Mouse (Mus musculus): ENCODE data around the gene Farsb. TPM values are rescaled to one million over a fixed set of nuclear protein-coding genes. Genes with fewer than 3 reads are reported as not detected.

Gene Farsb
- polyA plus RNA-seq, 1 experiment from 2014 or later = 154 TPM

- WGBS = 33% methylated on average over 7 of the region's 7 CpGs
These were observed 34.0 kb downstream of the Farsb start for GRCm38 (mm10) chr1:78454659-78455058.

GRCm38 (mm10) chr1:78453886-78454285 lies 34.8 kb downstream of the Farsb start:
- Histone ChIP-seq H3K9me3 (no peaks in the 10 kb centered on the region), H3K27ac (replicated peaks) (no peak overlapping the region), H3K4me1 (replicated peaks) (no peaks in the 10 kb centered on the region), H3K36me3 (peaks cover 33% of the 10 kb centered on the region), H3K27me3 (no peaks in the 10 kb centered on the region), H3K9ac (no peak overlapping the region), H3K4me3 (no peak overlapping the region), H3K4me2 (no peak overlapping the region)
- 90% methylated on average over 8 of the region's 8 CpGs for WGBS
- ATAC-seq (ENCODE audit: low FRiP score, low read depth) = no peak

More at GRCm38 (mm10) chr1:78454659-78455058, 34.0 kb downstream of the Farsb start:
- H3K4me1 ChIP-seq (replicated peaks) = no peaks in the 10 kb centered on the region
- no peak for ATAC-seq (ENCODE audit: low FRiP score, low read depth)
- peaks cover 34% of the 10 kb centered on the region for H3K36me3 ChIP-seq
- H3K9ac ChIP-seq = no peak overlapping the region
- no peak overlapping the region for H3K27ac ChIP-seq (replicated peaks)
- H3K4me3 ChIP-seq = no peak overlapping the region
- H3K9me3 ChIP-seq = no peaks in the 10 kb centered on the region
- no peak overlapping the region for H3K4me2 ChIP-seq
- no peaks in the 10 kb centered on the region for H3K27me3 ChIP-seq

DNA sequence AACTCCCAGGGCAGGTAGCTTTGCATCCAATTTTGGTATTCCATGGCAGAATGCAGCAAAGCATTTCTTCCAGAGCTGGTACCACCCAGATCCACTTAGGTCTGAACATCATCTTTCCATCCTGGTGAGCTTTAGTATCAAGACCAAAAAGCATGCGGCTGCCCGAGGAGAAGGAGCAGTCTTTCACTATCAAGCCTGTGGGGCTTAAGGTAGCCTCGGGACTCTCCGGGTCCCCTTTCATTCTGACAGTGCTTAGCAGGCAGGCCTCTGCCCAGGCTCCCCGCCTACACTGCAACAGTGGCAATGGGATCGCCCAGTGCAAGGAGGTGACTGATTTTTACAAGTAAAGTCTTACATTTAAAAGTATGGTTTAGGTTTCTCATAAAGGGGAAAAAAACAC lies 36.2 kb downstream of the Farsb start:
- no peaks in the 10 kb centered on the region for H3K9me3 ChIP-seq
- no peaks in the 10 kb centered on the region for H3K27me3 ChIP-seq
- WGBS = 92% methylated on average over 6 of the region's 6 CpGs
- H3K27ac ChIP-seq (replicated peaks) = no peak overlapping the region
- no peak for ATAC-seq (ENCODE audit: low FRiP score, low read depth)
- peaks cover 27% of the 10 kb centered on the region for H3K36me3 ChIP-seq
- H3K9ac ChIP-seq = no peak overlapping the region
- H3K4me2 ChIP-seq = no peak overlapping the region
- no peak overlapping the region for H3K4me3 ChIP-seq
- H3K4me1 ChIP-seq (replicated peaks) = no peaks in the 10 kb centered on the region

- H3K4me1 ChIP-seq (replicated peaks) = no peaks in the 10 kb centered on the region
- H3K36me3 ChIP-seq = peaks cover 21% of the 10 kb centered on the region
- no peak for ATAC-seq (ENCODE audit: low FRiP score, low read depth)
- H3K9me3 ChIP-seq = no peaks in the 10 kb centered on the region
- H3K27me3 ChIP-seq = no peaks in the 10 kb centered on the region
- no peak overlapping the region for H3K27ac ChIP-seq (replicated peaks)
- H3K9ac ChIP-seq = no peak overlapping the region
- no peak overlapping the region for H3K4me3 ChIP-seq
- WGBS = 71% methylated on average over 12 of the region's 12 CpGs
- no peak overlapping the region for H3K4me2 ChIP-seq
These were observed 37.4 kb downstream of the Farsb start for GRCm38 (mm10) chr1:78451070-78451854.

- no peak for ATAC-seq (ENCODE audit: low FRiP score, low read depth)
- WGBS = 74% methylated on average over 1 of the region's 1 CpGs
These were observed 40.6 kb downstream of the Farsb start for GRCm38 (mm10) chr1:78448091-78448490.

DNA sequence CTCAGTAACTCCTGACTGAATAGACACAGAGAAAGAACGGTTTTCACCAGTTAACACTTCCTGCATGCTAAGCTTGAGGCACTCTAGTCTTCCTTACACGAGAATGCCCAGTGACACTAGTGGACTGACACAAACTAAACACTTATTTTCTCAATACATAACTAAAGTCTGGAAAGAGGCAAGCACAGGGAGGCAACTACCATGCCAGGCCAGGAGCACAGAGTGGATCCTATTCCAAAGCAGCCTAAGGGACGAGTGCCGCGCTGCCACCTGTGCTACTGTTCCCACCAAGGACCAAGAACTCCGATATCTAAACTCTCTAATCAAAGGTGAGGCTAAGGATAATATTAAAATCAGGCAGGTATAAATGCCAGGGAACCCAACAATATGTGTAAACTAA lies 42.0 kb downstream of the Farsb start:
- peaks cover 21% of the 10 kb centered on the region for H3K36me3 ChIP-seq
- 97% methylated on average over 6 of the region's 6 CpGs for WGBS

More at GRCm38 (mm10) chr1:78448091-78448490, 40.6 kb downstream of the Farsb start:
- Histone ChIP-seq H3K9ac (no peak overlapping the region), H3K9me3 (no peaks in the 10 kb centered on the region), H3K27me3 (no peaks in the 10 kb centered on the region), H3K4me2 (no peak overlapping the region), H3K27ac (replicated peaks) (no peak overlapping the region), H3K36me3 (peaks cover 16% of the 10 kb centered on the region; the same call in 1 of the 2 replicates), H3K4me1 (replicated peaks) (no peaks in the 10 kb centered on the region), H3K4me3 (no peak overlapping the region)

GRCm38 (mm10) chr1:78446232-78446631 lies 42.5 kb downstream of the Farsb start:
- Histone ChIP-seq H3K4me2 (no peak overlapping the region), H3K9ac (no peak overlapping the region), H3K4me3 (no peak overlapping the region), H3K36me3 (peaks cover 21% of the 10 kb centered on the region), H3K4me1 (replicated peaks) (no peaks in the 10 kb centered on the region), H3K27ac (replicated peaks) (no peak overlapping the region), H3K9me3 (no peaks in the 10 kb centered on the region), H3K27me3 (no peaks in the 10 kb centered on the region)
- no peak for ATAC-seq (ENCODE audit: low FRiP score, low read depth)
- WGBS = 82% methylated on average over 8 of the region's 8 CpGs

More for the DNA sequence above, 42.0 kb downstream of the Farsb start:
- H3K9me3 ChIP-seq = no peaks in the 10 kb centered on the region
- H3K27ac ChIP-seq (replicated peaks) = no peak overlapping the region
- no peak for ATAC-seq (ENCODE audit: low FRiP score, low read depth)
- H3K4me2 ChIP-seq = no peak overlapping the region
- H3K4me1 ChIP-seq (replicated peaks) = no peaks in the 10 kb centered on the region
- no peaks in the 10 kb centered on the region for H3K27me3 ChIP-seq
- no peak overlapping the region for H3K4me3 ChIP-seq
- no peak overlapping the region for H3K9ac ChIP-seq

- H3K36me3 ChIP-seq = peaks cover 13% of the 10 kb centered on the region; the same call in 1 of the 2 replicates
- no peak overlapping the region for H3K4me2 ChIP-seq
- no peak for ATAC-seq (ENCODE audit: low FRiP score, low read depth)
- no peak overlapping the region for H3K4me3 ChIP-seq
- no peak overlapping the region for H3K27ac ChIP-seq (replicated peaks)
- H3K27me3 ChIP-seq = no peaks in the 10 kb centered on the region
- 95% methylated on average over 7 of the region's 7 CpGs for WGBS
- no peaks in the 10 kb centered on the region for H3K9me3 ChIP-seq
- H3K9ac ChIP-seq = no peak overlapping the region
- H3K4me1 ChIP-seq (replicated peaks) = no peaks in the 10 kb centered on the region
These were observed 45.6 kb downstream of the Farsb start for GRCm38 (mm10) chr1:78443056-78443455.

DNA sequence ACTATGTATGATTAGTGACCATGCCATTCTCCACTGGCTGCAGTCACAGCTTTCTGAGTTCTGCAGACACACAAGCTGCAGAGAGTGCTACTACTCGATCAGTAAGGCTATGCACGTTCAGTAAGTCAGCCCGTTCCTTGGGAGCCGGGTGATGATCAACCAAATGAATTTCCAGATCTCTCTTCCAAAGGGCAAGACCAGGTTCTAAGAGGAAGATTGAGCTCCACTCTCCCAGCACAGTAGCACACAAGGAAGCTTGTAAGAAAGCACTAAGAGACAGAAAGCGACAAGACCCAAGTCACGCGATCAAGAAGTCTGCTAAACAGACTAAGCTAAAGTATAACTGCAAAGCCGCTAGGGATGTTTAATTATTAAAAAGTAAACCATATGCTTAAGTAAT lies 48.0 kb downstream of the Farsb start:
- H3K9me3 ChIP-seq = no peaks in the 10 kb centered on the region
- no peak overlapping the region for H3K9ac ChIP-seq
- H3K4me3 ChIP-seq = no peak overlapping the region
- H3K36me3 ChIP-seq = peaks cover 13% of the 10 kb centered on the region; the same call in 1 of the 2 replicates
- 90% methylated on average over 8 of the region's 8 CpGs for WGBS
- H3K4me1 ChIP-seq (replicated peaks) = no peaks in the 10 kb centered on the region
- no peak for ATAC-seq (ENCODE audit: low FRiP score, low read depth)
- no peak overlapping the region for H3K27ac ChIP-seq (replicated peaks)
- no peak overlapping the region for H3K4me2 ChIP-seq
- H3K27me3 ChIP-seq = no peaks in the 10 kb centered on the region

- Histone ChIP-seq H3K4me2 (no peak overlapping the region), H3K27me3 (no peaks in the 10 kb centered on the region), H3K4me1 (replicated peaks) (no peaks in the 10 kb centered on the region), H3K9me3 (no peaks in the 10 kb centered on the region), H3K4me3 (no peak overlapping the region), H3K9ac (no peak overlapping the region), H3K27ac (replicated peaks) (no peak overlapping the region), H3K36me3 (peaks cover 4% of the 10 kb centered on the region; the same call in 1 of the 2 replicates)
- 78% methylated on average over 3 of the region's 3 CpGs for WGBS
- no peak for ATAC-seq (ENCODE audit: low FRiP score, low read depth)
These were observed 51.5 kb downstream of the Farsb start for GRCm38 (mm10) chr1:78437150-78437549.

GRCm38 (mm10) chr1:78436445-78436844 lies 52.3 kb downstream of the Farsb start:
- 95% methylated on average over 1 of the region's 1 CpGs for WGBS
- Histone ChIP-seq H3K4me1 (replicated peaks) (no peaks in the 10 kb centered on the region), H3K27ac (replicated peaks) (no peak overlapping the region)

DNA sequence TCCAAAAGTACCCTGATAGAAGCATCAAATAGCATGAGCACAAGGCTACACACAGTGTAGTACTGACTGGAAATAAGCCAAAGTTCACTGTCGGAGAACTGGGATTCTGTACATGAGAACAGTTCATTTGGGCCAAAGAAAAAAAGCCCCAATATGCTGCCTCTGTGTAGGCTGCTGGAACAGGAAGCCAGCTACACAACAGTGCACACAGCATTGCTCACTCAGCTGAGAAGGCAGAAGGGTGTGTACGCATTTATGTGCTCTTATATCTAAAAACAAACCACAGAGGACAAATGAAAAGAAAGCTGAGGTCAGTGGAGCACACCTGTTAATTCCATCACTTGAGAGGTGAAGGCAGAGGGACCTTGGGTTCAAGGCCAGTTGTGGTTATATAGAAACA lies 52.7 kb downstream of the Farsb start:
- Histone ChIP-seq H3K9me3 (no peaks in the 10 kb centered on the region), H3K27ac (replicated peaks) (no peak overlapping the region), H3K36me3 (0 out of 2 replicates have a peak, but pooled peaks cover 4% of the 10 kb centered on the region), H3K9ac (no peak overlapping the region), H3K4me1 (replicated peaks) (no peaks in the 10 kb centered on the region), H3K4me3 (no peak overlapping the region), H3K4me2 (no peak overlapping the region), H3K27me3 (no peaks in the 10 kb centered on the region)
- WGBS = 78% methylated on average over 2 of the region's 2 CpGs
- no peak for ATAC-seq (ENCODE audit: low FRiP score, low read depth)

More at GRCm38 (mm10) chr1:78436445-78436844, 52.3 kb downstream of the Farsb start:
- Histone ChIP-seq H3K9me3 (no peaks in the 10 kb centered on the region), H3K4me2 (no peak overlapping the region), H3K27me3 (no peaks in the 10 kb centered on the region), H3K9ac (no peak overlapping the region), H3K36me3 (0 out of 2 replicates have a peak, but pooled peaks cover 4% of the 10 kb centered on the region), H3K4me3 (no peak overlapping the region)
- no peak for ATAC-seq (ENCODE audit: low FRiP score, low read depth)

Measured in hindbrain, embryonic 15.5 days (tissue).